Mouse (Mus musculus): ENCODE measurements around the gene Srrm3.

- TF ChIP-seq POLR2A (IDR thresholded peaks at IDR 0.05; ENCODE audit: borderline replicate concordance, low read depth, low read length) (no peak), CTCF (IDR thresholded peaks at IDR 0.05; ENCODE audit: low read depth, low read length) (peak; percentile 88)
Observed at GRCm38 (mm10) chr5:135763526-135763925, 43.2 kb upstream of the Srrm3 start.
